Mouse (Mus musculus) heart, postnatal 36 days (tissue): ENCODE results near the gene Tspan9. TPM values are rescaled to one million over a fixed set of nuclear protein-coding genes. Genes with fewer than 3 reads are reported as not detected.

Experiments used
- microRNA-seq, 2 experiments: library from miRNA; unstranded; fragments of <30 nt; microRNA quantifications; one replicate each; pipeline ENCODE4 v1.2.0; 2021; ENCODE audit warnings: borderline number of aligned reads in 2 of 2
- total RNA-seq, 2 experiments: library from RNA; stranded (reverse); gene quantifications; 2 replicates each; pipeline ENCODE4 v1.2.3; 2021

Tspan9 gene
- total RNA-seq, 2 experiments from 2014 or later, result 80.9 to 113 TPM

Small RNAs within 50 kb of the gene (microRNA-seq; reads per million reads assigned to microRNA genes)
- gene Gm26338, result 0 reads per million in 2 experiments

Other genes with a start within 250 kb of the Tspan9 start
- gene Tead4, start 157.2 kb upstream of the Tspan9 start, total RNA-seq, result 1 to 10 TPM; 3.6 to 3.7 TPM
- 1 to 10 TPM; 6.4 to 7.6 TPM for gene Tulp3, start 212.3 kb upstream of the Tspan9 start, total RNA-seq
- 10 to 100 TPM; 10.6 to 10.7 TPM for gene Rhno1, start 219.3 kb upstream of the Tspan9 start, total RNA-seq
- gene Foxm1, start 219.4 kb upstream of the Tspan9 start, total RNA-seq, result 1 to 10 TPM; 1.7 to 1.9 TPM
- gene Tex52, start 231.9 kb upstream of the Tspan9 start, total RNA-seq, result not detected
- not detected for gene Gm44596, start 231.9 kb upstream of the Tspan9 start, total RNA-seq